Mouse (Mus musculus): ENCODE results near the gene Col16a1.

DNA sequence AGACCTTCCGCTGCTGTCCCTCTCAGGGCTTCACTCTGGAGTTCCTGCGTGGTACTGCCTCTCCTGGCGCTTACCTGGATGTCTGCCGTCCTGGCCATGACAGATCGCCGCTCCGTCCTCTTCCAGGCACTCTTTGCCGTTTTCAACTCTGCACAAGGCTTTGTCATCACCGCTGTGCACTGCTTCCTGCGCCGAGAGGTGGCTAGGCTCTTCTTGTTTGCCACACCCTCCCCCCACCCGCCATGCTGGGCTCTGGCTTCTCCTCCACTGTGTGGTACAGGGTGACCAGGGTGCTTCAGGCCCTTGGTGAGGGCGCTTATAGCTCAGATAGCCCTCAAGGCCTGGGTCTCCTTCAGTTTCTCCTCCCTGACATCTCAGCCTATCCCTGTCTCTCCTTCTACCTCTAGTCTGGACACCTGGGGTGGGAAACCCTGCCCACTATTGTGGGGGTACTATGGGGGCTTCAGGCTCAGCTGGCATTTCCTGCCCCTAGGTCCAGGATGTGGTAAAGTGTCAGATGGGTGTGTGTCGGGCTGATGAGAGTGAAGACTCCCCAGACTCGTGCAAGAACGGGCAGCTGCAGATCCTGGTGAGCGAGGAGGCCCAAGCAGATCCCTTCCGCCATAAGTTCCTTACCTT lies 30.5 kb upstream of the Col16a1 start:
- TF ChIP-seq EP300 (IDR thresholded peaks at IDR 0.05; ENCODE audit: low read depth) (no peak), CTCF (IDR thresholded peaks at IDR 0.05; ENCODE audit: low read depth) (no peak)
